Mouse (Mus musculus): Measurements from ENCODE around the gene Slco1c1. TPM values are rescaled to one million over a fixed set of nuclear protein-coding genes. Genes with fewer than 3 reads are reported as not detected.

Gene Slco1c1
- total RNA-seq (2017), result not detected in 3 replicates

GRCm38 (mm10) chr6:141523747-141524640 is at the start of gene Slco1c1:
Gene Slco1c1 (plus strand): TSS chr6:141524368.
- ATAC-seq (replicated peaks; ENCODE audit: insufficient number of reproducible peaks, low FRiP score, low TSS enrichment, poor library complexity, severe bottlenecking), result no peak

GRCm38 (mm10) chr6:141474696-141475095 is 49.5 kb upstream of the Slco1c1 start:
- ATAC-seq (replicated peaks; ENCODE audit: insufficient number of reproducible peaks, low FRiP score, low TSS enrichment, poor library complexity, severe bottlenecking), result no peak

GRCm38 (mm10) chr6:141485302-141486021 is 38.7 kb upstream of the Slco1c1 start:
- no peak for ATAC-seq (replicated peaks; ENCODE audit: insufficient number of reproducible peaks, low FRiP score, low TSS enrichment, poor library complexity, severe bottlenecking)

GRCm38 (mm10) chr6:141487266-141487665 is 36.9 kb upstream of the Slco1c1 start:
- no peak for ATAC-seq (replicated peaks; ENCODE audit: insufficient number of reproducible peaks, low FRiP score, low TSS enrichment, poor library complexity, severe bottlenecking)

DNA sequence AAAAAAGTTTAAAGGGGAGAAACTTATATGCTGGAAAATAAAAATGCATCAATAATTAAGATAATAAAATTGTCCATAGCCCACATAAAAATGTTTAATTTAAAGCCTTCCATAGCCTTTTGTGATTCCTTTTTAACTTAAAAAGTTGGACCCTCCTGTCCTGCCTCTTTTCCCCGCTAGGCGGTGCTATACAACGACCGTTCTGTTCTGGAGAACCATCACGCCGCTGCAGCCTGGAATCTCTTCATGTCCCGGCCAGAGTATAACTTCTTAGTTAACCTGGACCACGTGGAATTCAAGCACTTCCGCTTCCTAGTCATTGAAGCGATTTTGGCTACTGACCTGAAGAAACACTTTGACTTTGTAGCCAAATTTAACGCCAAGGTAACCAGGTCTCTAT is 35.5 kb upstream of the Slco1c1 start:
- no peak for ATAC-seq (replicated peaks; ENCODE audit: insufficient number of reproducible peaks, low FRiP score, low TSS enrichment, poor library complexity, severe bottlenecking)

- no peak for ATAC-seq (replicated peaks; ENCODE audit: insufficient number of reproducible peaks, low FRiP score, low TSS enrichment, poor library complexity, severe bottlenecking)
These were observed 29.3 kb upstream of the Slco1c1 start for GRCm38 (mm10) chr6:141494909-141495308.

DNA sequence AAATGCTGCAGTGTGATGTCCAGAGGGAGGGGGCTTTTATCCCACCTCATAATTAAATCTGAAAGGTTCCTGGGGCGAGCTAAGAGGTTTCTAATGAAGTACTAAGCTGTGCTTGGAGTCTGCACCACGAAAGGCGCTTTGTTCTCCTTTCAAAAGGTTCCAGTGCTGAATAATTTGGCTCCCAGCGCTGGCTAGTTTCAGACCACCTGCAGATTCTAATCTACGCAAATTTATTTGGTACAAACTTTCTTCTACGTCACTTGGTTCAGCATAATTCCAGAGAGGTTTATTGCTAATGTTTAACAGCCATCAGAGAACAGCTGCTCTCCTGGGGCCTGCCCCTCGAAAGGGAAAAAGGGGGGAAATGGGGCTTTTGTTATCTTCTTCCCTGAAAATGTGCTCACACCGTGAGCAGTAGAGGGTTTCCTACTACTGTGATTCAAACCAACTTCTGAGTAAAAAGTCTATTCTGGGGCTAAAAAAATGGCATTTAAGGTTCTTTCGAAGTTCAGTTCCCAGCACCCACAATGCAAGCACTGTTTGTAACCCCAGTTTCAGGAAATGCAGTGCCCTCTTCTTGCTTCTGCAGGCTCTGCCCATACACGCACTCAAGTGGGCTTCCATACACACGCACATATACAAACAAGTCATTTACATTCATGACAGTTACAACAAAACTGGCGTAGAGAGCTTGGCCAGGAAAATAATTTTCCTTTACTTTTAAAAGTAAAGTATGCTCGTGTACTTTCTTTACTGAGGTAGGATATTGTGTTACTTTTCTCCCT is 28.3 kb upstream of the Slco1c1 start:
- no peak for ATAC-seq (replicated peaks; ENCODE audit: insufficient number of reproducible peaks, low FRiP score, low TSS enrichment, poor library complexity, severe bottlenecking)

DNA sequence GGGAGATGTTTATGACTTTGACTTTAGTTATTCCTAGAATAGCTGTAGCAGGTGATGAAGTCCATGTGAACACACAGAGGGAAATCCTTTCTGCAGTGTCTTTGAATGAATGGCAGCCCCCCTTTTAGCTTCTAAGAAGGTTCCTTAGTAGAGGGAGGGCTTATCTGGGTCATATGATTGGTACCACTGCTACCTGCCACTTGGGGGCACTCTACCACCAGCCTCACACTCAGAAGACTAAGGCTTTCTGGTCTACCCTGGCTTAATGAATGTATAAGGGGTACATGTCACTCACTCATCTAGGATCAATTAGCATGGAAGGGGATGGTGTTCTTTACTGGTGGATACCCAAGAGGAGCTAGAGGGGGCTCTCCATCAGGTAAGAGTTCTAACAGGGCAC is 24.7 kb upstream of the Slco1c1 start:
- ATAC-seq (replicated peaks; ENCODE audit: insufficient number of reproducible peaks, low FRiP score, low TSS enrichment, poor library complexity, severe bottlenecking), result no peak

DNA sequence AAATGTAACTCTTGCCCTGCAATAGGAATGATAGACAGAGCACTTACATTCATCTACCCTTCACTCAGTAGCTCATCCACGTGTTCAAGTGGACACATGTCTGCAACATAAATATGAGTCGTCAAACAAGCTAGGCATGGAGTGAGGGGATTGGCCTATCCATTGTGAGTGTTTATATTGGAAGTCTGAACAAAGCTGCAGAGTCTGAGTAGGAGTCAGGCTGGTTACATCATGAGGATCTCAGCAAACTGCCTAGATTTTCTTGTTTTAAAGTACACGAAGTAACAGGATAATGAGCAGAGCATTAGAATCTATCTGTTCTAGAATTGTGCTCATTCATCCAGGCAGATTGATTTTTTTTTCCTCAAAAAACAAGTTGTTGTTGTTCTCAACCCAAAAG is 23.0 kb upstream of the Slco1c1 start:
- no peak for ATAC-seq (replicated peaks; ENCODE audit: insufficient number of reproducible peaks, low FRiP score, low TSS enrichment, poor library complexity, severe bottlenecking)

GRCm38 (mm10) chr6:141522541-141522940 is 1.6 kb upstream of the Slco1c1 start:
- ATAC-seq (replicated peaks; ENCODE audit: insufficient number of reproducible peaks, low FRiP score, low TSS enrichment, poor library complexity, severe bottlenecking), result no peak

GRCm38 (mm10) chr6:141525787-141526186 is 1.6 kb downstream of the Slco1c1 start:
- no peak for ATAC-seq (replicated peaks; ENCODE audit: insufficient number of reproducible peaks, low FRiP score, low TSS enrichment, poor library complexity, severe bottlenecking)

GRCm38 (mm10) chr6:141530865-141531264 is 6.7 kb downstream of the Slco1c1 start:
- no peak for ATAC-seq (replicated peaks; ENCODE audit: insufficient number of reproducible peaks, low FRiP score, low TSS enrichment, poor library complexity, severe bottlenecking)

DNA sequence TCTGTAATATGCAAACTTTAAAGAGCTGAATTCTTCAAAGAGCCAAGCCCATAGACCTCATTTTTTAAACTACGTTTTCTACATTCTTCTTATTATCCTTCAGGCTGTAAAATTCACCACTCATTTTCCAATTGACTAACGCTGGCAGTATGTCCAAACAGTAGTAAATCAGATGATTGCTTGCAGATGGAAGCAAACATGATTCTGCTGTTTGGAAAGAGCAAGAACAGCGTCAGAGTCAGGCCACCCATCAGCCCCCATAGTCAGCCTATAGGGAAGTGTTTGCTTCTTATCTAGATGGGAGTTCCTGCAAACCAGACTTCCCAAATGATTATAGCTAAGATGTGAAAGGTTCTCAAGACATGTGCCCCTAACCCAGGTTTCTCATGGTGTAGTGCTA is 13.1 kb downstream of the Slco1c1 start:
- ATAC-seq (replicated peaks; ENCODE audit: insufficient number of reproducible peaks, low FRiP score, low TSS enrichment, poor library complexity, severe bottlenecking), result no peak

DNA sequence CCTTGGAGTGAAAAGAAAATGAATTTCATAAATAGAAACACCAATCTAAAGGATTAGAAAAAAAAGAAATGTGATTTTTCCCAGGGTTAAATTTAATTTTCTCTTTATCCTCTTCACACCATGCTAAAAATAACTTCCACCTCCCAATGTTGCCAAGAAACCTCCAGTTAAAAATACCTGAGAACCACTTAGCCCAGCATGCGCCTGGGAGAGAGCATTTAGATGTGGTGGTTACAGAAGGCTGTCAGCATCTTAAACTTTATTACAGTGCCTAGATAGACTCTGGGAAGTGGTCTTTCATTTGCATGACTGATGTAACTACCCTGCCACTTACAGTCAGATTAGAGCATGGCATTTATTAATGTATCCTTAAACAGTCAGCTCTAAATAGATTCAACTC is 17.0 kb downstream of the Slco1c1 start:
- no peak for ATAC-seq (replicated peaks; ENCODE audit: insufficient number of reproducible peaks, low FRiP score, low TSS enrichment, poor library complexity, severe bottlenecking)

DNA sequence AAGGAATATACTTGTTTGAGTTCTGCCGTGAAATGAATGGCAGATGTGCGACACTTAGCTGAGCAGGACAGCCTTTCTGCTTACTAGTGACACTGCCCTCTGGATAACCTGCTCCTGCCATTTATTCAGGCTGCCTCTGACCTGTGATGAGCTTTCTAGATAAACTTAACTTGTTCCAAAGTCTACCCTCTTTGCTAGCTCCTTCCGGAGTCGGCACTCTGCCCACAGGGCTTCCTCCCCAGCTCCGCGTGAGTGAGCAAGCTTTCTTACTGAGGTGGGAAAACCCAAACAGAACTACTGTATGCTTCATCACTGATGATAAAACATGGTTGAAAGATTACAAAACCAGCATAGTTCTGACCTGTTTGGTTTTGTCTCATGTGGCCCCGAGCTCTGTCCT is 19.2 kb downstream of the Slco1c1 start:
- ATAC-seq (replicated peaks; ENCODE audit: insufficient number of reproducible peaks, low FRiP score, low TSS enrichment, poor library complexity, severe bottlenecking), result no peak

DNA sequence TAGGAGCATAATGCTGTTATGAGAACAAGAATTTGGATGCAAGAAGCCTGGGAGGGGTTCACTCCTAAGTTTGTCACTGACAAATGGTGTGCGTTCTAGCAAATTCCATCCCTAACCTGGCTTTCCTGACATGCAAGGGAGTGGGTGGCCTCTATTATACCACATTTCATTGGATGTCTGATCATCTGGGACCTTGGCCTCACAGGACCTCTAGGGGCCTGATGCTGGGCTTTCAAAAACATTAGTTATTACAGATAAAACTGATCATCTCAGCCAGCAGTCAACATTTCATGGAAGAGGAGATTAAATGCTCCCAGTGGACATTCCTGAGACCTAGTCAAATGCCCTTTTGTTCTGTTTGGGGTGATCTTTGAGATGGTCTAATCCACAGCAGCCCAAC is 34.0 kb downstream of the Slco1c1 start:
- no peak for ATAC-seq (replicated peaks; ENCODE audit: insufficient number of reproducible peaks, low FRiP score, low TSS enrichment, poor library complexity, severe bottlenecking)

- ATAC-seq (replicated peaks; ENCODE audit: insufficient number of reproducible peaks, low FRiP score, low TSS enrichment, poor library complexity, severe bottlenecking), result no peak
These were observed 43.2 kb downstream of the Slco1c1 start for GRCm38 (mm10) chr6:141567366-141567765.

GRCm38 (mm10) chr6:141567852-141568558 is 43.8 kb downstream of the Slco1c1 start:
- no peak for ATAC-seq (replicated peaks; ENCODE audit: insufficient number of reproducible peaks, low FRiP score, low TSS enrichment, poor library complexity, severe bottlenecking)

DNA sequence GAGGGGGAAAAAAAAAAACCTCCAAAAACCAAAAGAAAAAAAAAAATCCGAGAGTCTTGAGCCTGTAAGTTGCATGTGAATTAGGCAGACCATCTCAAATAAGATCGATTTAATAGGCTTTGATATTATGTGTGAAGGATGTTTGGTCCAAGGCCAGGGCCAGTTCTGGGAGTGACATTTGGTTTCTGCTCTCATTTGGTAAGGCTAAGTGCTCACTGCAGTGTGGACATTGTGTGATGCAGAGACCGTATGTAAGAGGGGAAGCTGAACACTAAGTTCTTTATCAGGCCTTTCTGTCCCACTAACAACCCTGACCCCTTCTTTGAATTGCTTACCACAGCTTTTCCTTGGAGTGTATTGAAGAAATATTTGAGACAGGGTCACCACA is 44.4 kb downstream of the Slco1c1 start:
- ATAC-seq (replicated peaks; ENCODE audit: insufficient number of reproducible peaks, low FRiP score, low TSS enrichment, poor library complexity, severe bottlenecking), result no peak
